Mouse (Mus musculus): ENCODE results near the gene Gm9495.

GRCm38 (mm10) chr8:69396196-69396595 lies 57.2 kb downstream of the Gm9495 start:
- TF ChIP-seq CTCF (IDR thresholded peaks at IDR 0.05; ENCODE audit: borderline replicate concordance, insufficient read depth, low read length) = no peak
- TF ChIP-seq POLR2A (IDR thresholded peaks at IDR 0.05; ENCODE audit: low read depth, low read length) = no peak

Measured in embryonic fibroblast, embryonic 13.5 days (primary cell).